Mouse (Mus musculus): ENCODE data around the gene Plekhm1. TPM values are rescaled to one million over a fixed set of nuclear protein-coding genes. Genes with fewer than 3 reads are reported as not detected.

Gene Plekhm1
- polyA plus RNA-seq, 1 experiment from 2014 or later, result 5.9 TPM

DNA sequence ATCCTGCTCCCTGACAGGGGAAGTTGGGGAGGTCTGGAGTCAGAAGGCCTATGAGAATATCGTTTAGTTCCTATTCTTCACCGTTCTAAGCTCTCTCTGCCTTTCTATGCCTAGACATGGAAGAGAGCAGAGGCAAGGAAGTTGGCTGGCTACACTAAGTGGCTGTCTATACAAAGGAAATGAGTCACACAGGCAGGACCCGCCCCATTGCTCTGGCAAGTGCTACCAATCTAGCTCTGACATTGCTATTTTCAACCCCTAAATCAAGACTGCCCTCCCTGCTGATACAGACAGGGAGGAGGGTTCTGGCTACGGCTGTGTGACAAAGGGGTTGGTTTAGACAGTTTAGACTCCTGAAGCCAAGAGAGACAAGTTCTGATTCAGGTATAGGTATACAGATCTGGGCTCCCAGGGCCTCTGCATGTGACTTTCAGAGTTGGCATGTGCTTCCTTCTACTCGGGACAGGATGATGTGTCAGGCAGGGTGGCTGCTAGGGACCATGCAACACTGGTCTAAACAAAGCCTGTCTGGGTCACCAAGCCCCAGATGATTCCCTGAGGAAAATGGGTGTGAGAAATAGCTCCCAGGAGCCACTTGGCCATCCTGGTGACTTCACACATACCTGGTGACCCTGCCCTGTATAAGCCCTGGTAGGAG lies 30.4 kb downstream of the Plekhm1 start:
- H3K9me3 ChIP-seq (replicated peaks; ENCODE audit: control insufficient read depth, low read length), result no peaks in the 10 kb centered on the region
- H3K4me3 ChIP-seq (ENCODE audit: low read length), result no peak overlapping the region; the same call in 1 of the 2 replicates
- ATAC-seq (replicated peaks; ENCODE audit: extremely low read depth, insufficient read depth, low FRiP score), result peak; percentile 93
- no peaks in the 10 kb centered on the region for H3K27me3 ChIP-seq (ENCODE audit: control insufficient read depth, insufficient read depth, low read length)
- WGBS, result 16% methylated on average over 5 of the region's 5 CpGs
- H3K9ac ChIP-seq (ENCODE audit: low read length), result peak overlapping the region; percentile 53
- peaks cover 16% of the 10 kb centered on the region for H3K36me3 ChIP-seq (ENCODE audit: control insufficient read depth, insufficient read depth)
- peaks cover 30% of the 10 kb centered on the region for H3K4me1 ChIP-seq (ENCODE audit: control insufficient read depth, insufficient read depth, low read length)
- peak overlapping the region; percentile 29; the same call in 1 of the 2 replicates for H3K4me2 ChIP-seq (ENCODE audit: low read depth, low read length)
- peak overlapping the region; percentile 95 for H3K27ac ChIP-seq (ENCODE audit: low read length)

DNA sequence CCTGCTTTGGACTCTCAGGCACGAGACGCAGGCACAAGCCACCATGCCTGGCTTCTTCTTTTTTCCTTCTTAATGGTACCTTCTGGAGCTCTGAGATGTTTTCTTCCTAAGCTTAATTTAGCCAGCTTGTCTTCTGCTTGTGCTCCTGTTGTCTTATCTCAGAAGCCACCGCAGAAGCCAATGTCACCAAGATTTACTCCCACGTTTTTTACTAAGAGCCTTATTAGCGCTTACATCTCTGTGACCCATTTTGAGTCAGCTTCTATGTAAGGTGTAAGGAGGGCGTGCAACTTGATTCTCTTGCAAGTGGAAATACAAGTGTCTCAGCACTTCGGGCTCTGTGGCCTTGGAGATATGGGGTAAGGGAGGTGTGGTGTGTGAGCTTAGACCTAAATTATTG lies 31.0 kb downstream of the Plekhm1 start:
- Histone ChIP-seq H3K27me3 (ENCODE audit: control insufficient read depth, insufficient read depth, low read length) (no peaks in the 10 kb centered on the region), H3K4me1 (ENCODE audit: control insufficient read depth, insufficient read depth, low read length) (peaks cover 30% of the 10 kb centered on the region), H3K9me3 (replicated peaks; ENCODE audit: control insufficient read depth, low read length) (no peaks in the 10 kb centered on the region), H3K27ac (ENCODE audit: low read length) (peak overlapping the region; percentile 95), H3K9ac (ENCODE audit: low read length) (peak overlapping the region; percentile 53; the same call in 1 of the 2 replicates), H3K4me2 (ENCODE audit: low read depth, low read length) (peak overlapping the region; percentile 29; the same call in 1 of the 2 replicates), H3K4me3 (ENCODE audit: low read length) (no peak overlapping the region; the same call in 1 of the 2 replicates), H3K36me3 (ENCODE audit: control insufficient read depth, insufficient read depth) (peaks cover 16% of the 10 kb centered on the region)
- WGBS, result 65% methylated on average over 7 of the region's 7 CpGs
- no peak for ATAC-seq (replicated peaks; ENCODE audit: extremely low read depth, insufficient read depth, low FRiP score)

DNA sequence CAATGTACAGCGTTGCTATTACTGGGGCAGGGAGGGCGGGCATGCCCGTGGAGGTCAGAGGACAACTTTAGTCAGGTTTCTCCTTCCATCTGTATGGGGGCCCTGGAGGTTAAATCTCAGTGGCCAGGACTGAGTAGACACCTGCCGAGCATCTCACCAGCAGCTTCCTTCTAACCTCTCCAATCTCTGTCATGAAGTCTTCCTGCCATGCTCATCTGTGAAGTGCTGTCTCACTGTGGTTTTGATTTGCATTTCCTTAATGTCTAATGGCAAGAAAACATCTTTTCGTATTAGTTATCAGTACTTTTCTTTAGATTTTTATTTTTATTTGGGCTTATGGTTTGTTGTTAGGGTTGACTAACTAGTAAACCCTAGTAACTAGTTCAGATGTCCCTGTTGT lies 32.0 kb downstream of the Plekhm1 start:
- Histone ChIP-seq H3K9me3 (replicated peaks; ENCODE audit: control insufficient read depth, low read length) (no peaks in the 10 kb centered on the region), H3K9ac (ENCODE audit: low read length) (no peak overlapping the region), H3K4me3 (ENCODE audit: low read length) (no peak overlapping the region), H3K36me3 (ENCODE audit: control insufficient read depth, insufficient read depth) (peaks cover 14% of the 10 kb centered on the region), H3K4me2 (ENCODE audit: low read depth, low read length) (no peak overlapping the region), H3K4me1 (ENCODE audit: control insufficient read depth, insufficient read depth, low read length) (peaks cover 33% of the 10 kb centered on the region), H3K27me3 (ENCODE audit: control insufficient read depth, insufficient read depth, low read length) (no peaks in the 10 kb centered on the region), H3K27ac (ENCODE audit: low read length) (no peak overlapping the region)
- 85% methylated on average over 5 of the region's 5 CpGs for WGBS
- ATAC-seq (replicated peaks; ENCODE audit: extremely low read depth, insufficient read depth, low FRiP score), result no peak

DNA sequence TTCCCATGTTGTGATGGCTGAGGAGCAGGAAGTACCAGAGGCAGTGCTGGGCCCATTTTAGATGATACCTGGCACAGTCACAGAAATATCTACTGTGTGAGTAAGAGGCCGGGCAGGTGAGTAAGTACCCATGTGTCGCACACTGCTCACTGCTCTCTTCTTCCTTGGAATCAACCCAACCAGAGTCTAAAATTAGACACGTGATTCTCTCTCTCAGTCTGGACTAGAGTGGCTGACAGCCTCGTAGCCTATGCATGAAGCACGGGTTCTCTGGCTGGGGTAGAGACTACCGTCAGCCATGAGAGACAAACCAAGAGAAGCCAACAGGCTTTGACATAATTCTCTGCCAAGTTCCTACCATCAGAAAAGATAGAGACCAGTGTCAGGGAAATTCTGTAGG lies 34.1 kb downstream of the Plekhm1 start:
- no peak overlapping the region for H3K4me2 ChIP-seq (ENCODE audit: low read depth, low read length)
- H3K9me3 ChIP-seq (replicated peaks; ENCODE audit: control insufficient read depth, low read length), result no peaks in the 10 kb centered on the region
- peak overlapping the region; percentile 67 for H3K27ac ChIP-seq (ENCODE audit: low read length)
- H3K9ac ChIP-seq (ENCODE audit: low read length), result no peak overlapping the region
- no peak overlapping the region for H3K4me3 ChIP-seq (ENCODE audit: low read length)
- no peaks in the 10 kb centered on the region for H3K27me3 ChIP-seq (ENCODE audit: control insufficient read depth, insufficient read depth, low read length)
- peak; percentile 56 for ATAC-seq (replicated peaks; ENCODE audit: extremely low read depth, insufficient read depth, low FRiP score)
- H3K4me1 ChIP-seq (ENCODE audit: control insufficient read depth, insufficient read depth, low read length), result peaks cover 40% of the 10 kb centered on the region
- WGBS, result 48% methylated on average over 6 of the region's 6 CpGs
- H3K36me3 ChIP-seq (ENCODE audit: control insufficient read depth, insufficient read depth), result peaks cover 10% of the 10 kb centered on the region

DNA sequence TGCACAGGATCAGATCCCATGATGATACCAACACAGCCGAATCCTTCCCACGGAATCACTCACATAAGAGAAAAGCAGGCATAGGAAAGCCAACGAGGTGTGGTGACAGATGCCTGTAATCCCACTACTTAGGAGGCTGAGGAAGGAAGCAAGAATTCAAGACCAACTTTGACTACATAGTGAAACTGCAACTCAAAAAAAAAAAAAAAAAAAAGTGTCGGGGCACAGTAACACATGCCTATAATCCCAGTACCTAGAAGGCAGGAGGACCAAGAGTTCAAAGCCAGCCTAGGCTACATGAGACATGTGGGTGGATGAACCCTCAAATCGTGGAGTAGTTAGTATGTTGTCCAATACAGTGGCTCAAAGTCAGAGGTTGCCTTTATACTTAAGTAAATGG lies 36.7 kb downstream of the Plekhm1 start:
- Histone ChIP-seq H3K36me3 (ENCODE audit: control insufficient read depth, insufficient read depth) (peaks cover 10% of the 10 kb centered on the region), H3K9me3 (replicated peaks; ENCODE audit: control insufficient read depth, low read length) (no peaks in the 10 kb centered on the region), H3K27me3 (ENCODE audit: control insufficient read depth, insufficient read depth, low read length) (no peaks in the 10 kb centered on the region), H3K4me3 (ENCODE audit: low read length) (no peak overlapping the region), H3K9ac (ENCODE audit: low read length) (no peak overlapping the region), H3K27ac (ENCODE audit: low read length) (peak overlapping the region; percentile 16; the same call in 1 of the 2 replicates), H3K4me2 (ENCODE audit: low read depth, low read length) (no peak overlapping the region), H3K4me1 (ENCODE audit: control insufficient read depth, insufficient read depth, low read length) (peaks cover 23% of the 10 kb centered on the region)
- WGBS, result 72% methylated on average over 5 of the region's 5 CpGs
- no peak for ATAC-seq (replicated peaks; ENCODE audit: extremely low read depth, insufficient read depth, low FRiP score)

DNA sequence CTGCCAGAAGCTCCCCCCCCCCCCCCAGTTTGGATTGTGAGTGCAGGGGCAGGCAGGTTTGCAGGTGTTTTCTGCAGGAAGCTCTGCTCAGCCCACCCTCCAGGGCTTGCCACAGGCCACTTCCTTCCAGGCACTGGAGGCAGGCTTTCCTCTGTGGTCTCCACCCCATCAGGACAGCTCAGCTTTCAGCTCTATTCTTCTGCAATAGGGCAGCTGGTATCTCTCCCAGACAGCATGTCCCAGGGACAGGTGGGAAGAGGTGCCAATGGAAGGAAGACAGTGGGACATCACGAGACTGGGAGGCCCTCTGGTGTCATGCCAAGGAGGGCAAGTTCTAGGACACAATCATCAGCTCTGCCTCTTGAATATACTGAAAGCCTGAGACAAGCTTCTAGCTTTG lies 37.2 kb downstream of the Plekhm1 start:
- 41% methylated on average over 1 of the region's 1 CpGs for WGBS
- peak; percentile 39; the same call in 1 of the 2 replicates for ATAC-seq (replicated peaks; ENCODE audit: extremely low read depth, insufficient read depth, low FRiP score)
- no peak overlapping the region for H3K4me2 ChIP-seq (ENCODE audit: low read depth, low read length)
- peaks cover 14% of the 10 kb centered on the region for H3K36me3 ChIP-seq (ENCODE audit: control insufficient read depth, insufficient read depth)
- no peak overlapping the region for H3K4me3 ChIP-seq (ENCODE audit: low read length)
- H3K27ac ChIP-seq (ENCODE audit: low read length), result peak overlapping the region; percentile 16; the same call in 1 of the 2 replicates
- no peaks in the 10 kb centered on the region for H3K9me3 ChIP-seq (replicated peaks; ENCODE audit: control insufficient read depth, low read length)
- H3K27me3 ChIP-seq (ENCODE audit: control insufficient read depth, insufficient read depth, low read length), result no peaks in the 10 kb centered on the region
- peaks cover 22% of the 10 kb centered on the region for H3K4me1 ChIP-seq (ENCODE audit: control insufficient read depth, insufficient read depth, low read length)
- H3K9ac ChIP-seq (ENCODE audit: low read length), result no peak overlapping the region

DNA sequence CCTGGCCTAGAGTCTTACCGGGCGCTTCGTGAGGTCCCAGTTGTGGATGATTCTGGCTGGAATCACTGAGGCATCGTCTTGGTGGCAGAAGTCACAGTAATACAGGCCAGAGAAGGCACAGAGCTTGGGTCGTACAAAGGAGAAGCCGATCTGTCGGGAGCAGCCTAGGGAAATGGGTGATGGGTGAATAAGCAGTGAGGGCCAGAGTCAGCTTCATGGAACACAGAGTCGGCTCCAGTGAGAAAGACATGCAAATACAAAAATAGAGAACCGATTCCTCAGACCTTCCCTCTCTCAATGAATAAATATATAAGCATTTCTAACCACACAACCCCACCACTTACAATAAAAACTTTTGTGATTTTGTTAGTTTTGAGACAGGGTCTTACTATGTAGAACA lies 38.6 kb downstream of the Plekhm1 start:
- WGBS, result 88% methylated on average over 9 of the region's 9 CpGs
- Histone ChIP-seq H3K27me3 (ENCODE audit: control insufficient read depth, insufficient read depth, low read length) (no peaks in the 10 kb centered on the region), H3K9me3 (replicated peaks; ENCODE audit: control insufficient read depth, low read length) (no peaks in the 10 kb centered on the region), H3K9ac (ENCODE audit: low read length) (no peak overlapping the region), H3K36me3 (ENCODE audit: control insufficient read depth, insufficient read depth) (peaks cover 10% of the 10 kb centered on the region), H3K4me2 (ENCODE audit: low read depth, low read length) (no peak overlapping the region), H3K4me3 (ENCODE audit: low read length) (no peak overlapping the region), H3K4me1 (ENCODE audit: control insufficient read depth, insufficient read depth, low read length) (peaks cover 22% of the 10 kb centered on the region), H3K27ac (ENCODE audit: low read length) (no peak overlapping the region)
- no peak for ATAC-seq (replicated peaks; ENCODE audit: extremely low read depth, insufficient read depth, low FRiP score)

DNA sequence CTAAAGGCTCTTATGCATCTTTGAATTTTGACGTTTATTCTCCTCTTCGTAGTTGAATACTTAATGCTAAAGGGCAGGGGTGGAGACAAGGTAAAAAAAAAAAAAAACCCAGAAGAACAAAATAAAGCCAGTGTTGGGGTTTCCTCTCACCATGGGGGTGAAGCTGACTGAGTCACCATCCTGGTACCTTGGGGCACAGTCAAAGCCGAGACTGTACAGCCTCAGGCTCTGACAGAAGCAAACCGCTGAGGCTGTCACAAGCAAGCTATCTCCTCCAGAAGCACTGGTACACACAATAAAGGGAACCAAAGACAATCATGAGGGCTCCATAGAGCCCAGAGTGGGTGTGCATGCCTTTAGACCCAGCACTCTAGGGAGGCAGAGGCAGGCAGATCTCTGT lies 39.9 kb downstream of the Plekhm1 start:
- H3K4me3 ChIP-seq (ENCODE audit: low read length), result no peak overlapping the region
- no peak for ATAC-seq (replicated peaks; ENCODE audit: extremely low read depth, insufficient read depth, low FRiP score)
- H3K4me2 ChIP-seq (ENCODE audit: low read depth, low read length), result no peak overlapping the region
- H3K4me1 ChIP-seq (ENCODE audit: control insufficient read depth, insufficient read depth, low read length), result peaks cover 16% of the 10 kb centered on the region
- no peaks in the 10 kb centered on the region for H3K27me3 ChIP-seq (ENCODE audit: control insufficient read depth, insufficient read depth, low read length)
- H3K27ac ChIP-seq (ENCODE audit: low read length), result peak overlapping the region; percentile 81
- 90% methylated on average over 4 of the region's 4 CpGs for WGBS
- H3K9me3 ChIP-seq (replicated peaks; ENCODE audit: control insufficient read depth, low read length), result no peaks in the 10 kb centered on the region
- no peak overlapping the region for H3K9ac ChIP-seq (ENCODE audit: low read length)
- H3K36me3 ChIP-seq (ENCODE audit: control insufficient read depth, insufficient read depth), result peaks cover 10% of the 10 kb centered on the region

DNA sequence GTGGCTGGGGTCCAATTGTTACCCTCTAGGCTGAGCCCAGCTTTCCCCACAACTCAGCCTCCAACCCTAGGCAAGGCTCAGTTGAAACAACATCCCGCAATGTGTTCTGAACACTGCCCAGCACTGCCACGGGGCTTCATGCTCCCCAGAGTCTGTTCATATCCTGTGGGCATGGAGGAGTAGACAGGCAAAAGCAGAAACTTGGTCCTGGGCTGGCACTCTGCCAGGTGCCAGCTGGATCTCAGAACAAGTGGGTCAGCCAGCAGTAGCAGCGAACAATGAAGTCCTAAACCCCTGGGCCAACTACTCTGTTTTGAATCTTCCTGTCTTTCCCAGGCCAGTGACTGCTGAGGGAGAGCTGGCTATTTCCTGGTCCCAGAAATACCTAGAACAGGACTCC lies 40.4 kb downstream of the Plekhm1 start:
- WGBS, result 46% methylated on average over 3 of the region's 3 CpGs
- ATAC-seq (replicated peaks; ENCODE audit: extremely low read depth, insufficient read depth, low FRiP score), result no peak
- H3K4me2 ChIP-seq (ENCODE audit: low read depth, low read length), result no peak overlapping the region
- peaks cover 16% of the 10 kb centered on the region for H3K4me1 ChIP-seq (ENCODE audit: control insufficient read depth, insufficient read depth, low read length)
- no peak overlapping the region for H3K4me3 ChIP-seq (ENCODE audit: low read length)
- no peaks in the 10 kb centered on the region for H3K9me3 ChIP-seq (replicated peaks; ENCODE audit: control insufficient read depth, low read length)
- H3K9ac ChIP-seq (ENCODE audit: low read length), result no peak overlapping the region
- H3K27me3 ChIP-seq (ENCODE audit: control insufficient read depth, insufficient read depth, low read length), result no peaks in the 10 kb centered on the region
- H3K27ac ChIP-seq (ENCODE audit: low read length), result peak overlapping the region; percentile 81
- peaks cover 12% of the 10 kb centered on the region for H3K36me3 ChIP-seq (ENCODE audit: control insufficient read depth, insufficient read depth)
